Mouse (Mus musculus): ENCODE results near the gene Pnpla6.

GRCm38 (mm10) chr8:3536940-3537339 lies 21.8 kb downstream of the Pnpla6 start:
- TF ChIP-seq CTCF (IDR thresholded peaks at IDR 0.05; ENCODE audit: low read depth) (no peak), EP300 (optimal IDR thresholded peaks at IDR 0.05) (no peak)
